ENCODE assay signal across 8 mouse cellular contexts in the genomic region with DNA sequence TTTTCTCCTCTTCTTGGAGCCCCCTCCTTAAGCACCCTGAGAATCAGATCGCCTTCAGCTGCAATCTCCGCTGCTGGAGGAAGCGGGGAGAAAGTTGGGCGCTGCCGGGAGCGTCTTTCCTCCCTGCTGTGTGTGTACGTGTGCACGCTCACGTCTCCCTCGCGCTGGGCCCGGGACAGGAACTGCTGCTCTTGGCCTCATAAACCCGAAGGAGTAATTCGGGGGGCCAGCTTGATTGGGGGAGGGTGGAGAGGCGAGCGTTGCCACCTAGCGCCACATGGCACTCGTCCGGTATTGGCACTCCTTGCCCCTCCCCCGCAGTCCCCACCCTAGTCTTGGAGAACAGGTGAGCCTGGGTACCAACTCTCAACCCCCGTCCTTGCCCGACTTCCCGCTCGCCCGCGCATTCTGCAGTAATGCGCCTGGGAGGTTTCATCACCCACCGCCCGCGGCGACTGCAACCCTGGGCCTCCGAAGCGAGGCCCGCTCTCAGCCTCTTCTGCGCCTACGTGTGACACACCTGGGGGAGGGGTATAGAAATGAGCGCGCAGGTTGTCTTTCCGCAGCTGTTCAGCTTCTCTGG. TPM values are rescaled to one million over a fixed set of nuclear protein-coding genes. Genes with fewer than 3 reads are reported as not detected.
DNase-seq lines count a peak whose midpoint lies in the region; ATAC-seq and TF ChIP-seq lines count a peak whose summit lies in the region.

No protein-coding gene starts in this region.

- peaks cover 26% of the 10 kb centered on the region for H3K27me3 ChIP-seq in kidney, embryonic 14.5 days (ENCODE audit: control insufficient read depth, insufficient read depth, low read length)
- H3K27me3 ChIP-seq in heart, postnatal 0 days (ENCODE audit: control insufficient read depth, insufficient read depth, low read length), result no peaks in the 10 kb centered on the region
- H3K27me3 ChIP-seq in liver, postnatal 0 days (ENCODE audit: insufficient read depth, low read length), result peaks cover 46% of the 10 kb centered on the region
- H3K27me3 ChIP-seq in stomach, embryonic 16.5 days (ENCODE audit: control insufficient read depth, insufficient read depth, low read length), result peaks cover 8% of the 10 kb centered on the region; the same call in 1 of the 2 replicates

- H3K9ac ChIP-seq in kidney, embryonic 14.5 days (ENCODE audit: low read depth, low read length), result peak overlapping the region; percentile 34; the same call in 1 of the 2 replicates
- no peak overlapping the region for H3K9ac ChIP-seq in heart, postnatal 0 days (replicated peaks; ENCODE audit: low read depth, low read length)
- H3K9ac ChIP-seq in liver, postnatal 0 days (replicated peaks), result no peak overlapping the region
- H3K9ac ChIP-seq in stomach, embryonic 16.5 days (ENCODE audit: low read length), result peak overlapping the region; percentile 63

- ATAC-seq in kidney, embryonic 14.5 days (ENCODE audit: low FRiP score, low TSS enrichment), result no peak
- ATAC-seq in heart, postnatal 0 days (ENCODE audit: insufficient read depth, low read depth), result no peak
- ATAC-seq in liver, postnatal 0 days, result no peak
- ATAC-seq in stomach, embryonic 16.5 days (ENCODE audit: insufficient read depth, low FRiP score), result peak; percentile 41; the same call in 1 of the 2 replicates

- TF ChIP-seq CTCF in heart, postnatal 0 days (IDR thresholded peaks at IDR 0.05; ENCODE audit: low read depth), result no peak
- TF ChIP-seq CTCF in liver, postnatal 0 days (IDR thresholded peaks at IDR 0.05; ENCODE audit: low read depth), result no peak

- no peak for DNase-seq in kidney, adult 8-10 months
- DNase-seq in ZHBTc4 (ENCODE audit: low read depth, low spot score), result peak; percentile 56
- DNase-seq in heart, postnatal 0 days (ENCODE audit: low spot score), result no peak
- peak; percentile 19 for DNase-seq in liver, postnatal 0 days
- DNase-seq in urinary bladder, postnatal 25 days (ENCODE audit: low spot score), result no peak
- DNase-seq in left cerebral cortex, adult 11 months (ENCODE audit: low spot score), result no peak

- no peaks in the 10 kb centered on the region for H3K36me3 ChIP-seq in kidney, embryonic 14.5 days (ENCODE audit: control insufficient read depth, insufficient read depth, low read length)
- H3K36me3 ChIP-seq in heart, postnatal 0 days (replicated peaks; ENCODE audit: control insufficient read depth, insufficient read depth, low read length), result no peaks in the 10 kb centered on the region
- H3K36me3 ChIP-seq in liver, postnatal 0 days (replicated peaks; ENCODE audit: insufficient read depth, low read length), result no peaks in the 10 kb centered on the region
- H3K36me3 ChIP-seq in stomach, embryonic 16.5 days (ENCODE audit: control insufficient read depth, insufficient read depth, low read length), result no peaks in the 10 kb centered on the region

- H3K9me3 ChIP-seq in kidney, embryonic 14.5 days (ENCODE audit: control insufficient read depth, low read length), result no peaks in the 10 kb centered on the region
- no peaks in the 10 kb centered on the region for H3K9me3 ChIP-seq in heart, postnatal 0 days (replicated peaks; ENCODE audit: control insufficient read depth, low read length)
- H3K9me3 ChIP-seq in liver, postnatal 0 days (ENCODE audit: low read length), result no peaks in the 10 kb centered on the region
- H3K9me3 ChIP-seq in stomach, embryonic 16.5 days (replicated peaks; ENCODE audit: control insufficient read depth, low read length), result no peaks in the 10 kb centered on the region

- TF ChIP-seq EP300 in heart, postnatal 0 days (IDR thresholded peaks at IDR 0.05; ENCODE audit: low read depth), result no peak
- no peak for TF ChIP-seq EP300 in liver, postnatal 0 days (IDR thresholded peaks at IDR 0.05; ENCODE audit: low read depth)

- peak overlapping the region; percentile 97 for H3K4me2 ChIP-seq in kidney, embryonic 14.5 days (replicated peaks; ENCODE audit: low read depth, low read length)
- peak overlapping the region; percentile 95 for H3K4me2 ChIP-seq in heart, postnatal 0 days (ENCODE audit: low read depth, low read length)
- H3K4me2 ChIP-seq in liver, postnatal 0 days (ENCODE audit: low read depth, low read length), result peak overlapping the region; percentile 74
- H3K4me2 ChIP-seq in stomach, embryonic 16.5 days (ENCODE audit: low read depth, low read length), result peak overlapping the region; percentile 98

- H3K27ac ChIP-seq in kidney, embryonic 14.5 days (ENCODE audit: low read depth, low read length), result no peak overlapping the region
- no peak overlapping the region for H3K27ac ChIP-seq in heart, postnatal 0 days (ENCODE audit: low read depth)
- H3K27ac ChIP-seq in liver, postnatal 0 days (ENCODE audit: low read depth), result no peak overlapping the region
- no peak overlapping the region for H3K27ac ChIP-seq in stomach, embryonic 16.5 days (ENCODE audit: low read length)

- WGBS in kidney, embryonic 14.5 days, result 1% methylated on average over 39 of the region's 39 CpGs
- WGBS in heart, postnatal 0 days, result 8% methylated on average over 39 of the region's 39 CpGs
- WGBS in liver, postnatal 0 days (ENCODE audit: insufficient replicate concordance), result 2% methylated on average over 39 of the region's 39 CpGs
- WGBS in stomach, embryonic 16.5 days, result 3% methylated on average over 39 of the region's 39 CpGs

- H3K4me1 ChIP-seq in kidney, embryonic 14.5 days (ENCODE audit: control insufficient read depth, insufficient read depth, low read length), result peaks cover 17% of the 10 kb centered on the region
- H3K4me1 ChIP-seq in heart, postnatal 0 days (ENCODE audit: control insufficient read depth, insufficient read depth), result peaks cover 13% of the 10 kb centered on the region
- H3K4me1 ChIP-seq in liver, postnatal 0 days (ENCODE audit: insufficient read depth), result peaks cover 13% of the 10 kb centered on the region
- H3K4me1 ChIP-seq in stomach, embryonic 16.5 days (ENCODE audit: control insufficient read depth, insufficient read depth, low read length), result peaks cover 18% of the 10 kb centered on the region

- H3K4me3 ChIP-seq in kidney, embryonic 14.5 days (ENCODE audit: low read length), result peak overlapping the region; percentile 63
- peak overlapping the region; percentile 60 for H3K4me3 ChIP-seq in heart, postnatal 0 days (ENCODE audit: low read depth, low read length)
- H3K4me3 ChIP-seq in liver, postnatal 0 days (ENCODE audit: low read depth, low read length), result peak overlapping the region; percentile 30
- peak overlapping the region; percentile 72 for H3K4me3 ChIP-seq in stomach, embryonic 16.5 days (replicated peaks; ENCODE audit: low read length)

RNA-seq across cellular contexts. Expression of a gene that starts 1.5 kb away (rescaled TPM):
- polyA plus RNA-seq in kidney, embryonic 14.5 days (2014; fragmentation: Nextera tagmentation; extraction: Ambion mirVana), result 1.3 and 1.6 TPM in 2 replicates
- 5.3 and 5.5 TPM in 2 replicates for total RNA-seq in heart, postnatal 0 days (2014; rRNA removed; ENCODE audit: low replicate concordance)
- polyA plus RNA-seq in heart, postnatal 0 days (2015; fragmentation: Nextera tagmentation; extraction: Ambion mirVana), result 2.4 and 2.7 TPM in 2 replicates
- 0.19 and 0.43 TPM in 2 replicates for polyA plus RNA-seq in liver, postnatal 0 days (2015; fragmentation: Nextera tagmentation; extraction: Ambion mirVana)
- 5.6 and 6.4 TPM in 2 replicates for polyA plus RNA-seq in stomach, embryonic 16.5 days (2015; fragmentation: Nextera tagmentation; extraction: Ambion mirVana)

Comparison
In these comparisons a context has a peak if more than half of its experiments do, and no peak if none do; other contexts are left out.
1. H3K9ac ChIP-seq: peak in kidney, embryonic 14.5 days (single experiment) and stomach, embryonic 16.5 days (single experiment); none in heart, postnatal 0 days (single experiment) and liver, postnatal 0 days (single experiment).
2. DNase-seq: peak in ZHBTc4 (single experiment) and liver, postnatal 0 days (single experiment); none in kidney, adult 8-10 months (0 of 2), heart, postnatal 0 days (single experiment), urinary bladder, postnatal 25 days (single experiment) and left cerebral cortex, adult 11 months (single experiment).
3. Peak in every context shown above with its lines, with median percentiles within 50 percentile points of each other: H3K4me2 ChIP-seq and H3K4me3 ChIP-seq.